Mouse (Mus musculus): Measurements from ENCODE around the gene Mr1. TPM values are rescaled to one million over a fixed set of nuclear protein-coding genes. Genes with fewer than 3 reads are reported as not detected.

The Mr1 gene
- polyA plus RNA-seq, 1 experiment from 2014 or later = 0.71 TPM

GRCm38 (mm10) chr1:155099280-155099848, 47.2 kb downstream of the Mr1 start, which contains the start of gene Ier5:
Ier5 (minus strand) TSS chr1:155099636.
- Histone ChIP-seq H3K4me1 (peaks cover 29% of the 10 kb centered on the region), H3K4me3 (peak within 1 kb of the TSS; percentile 95), H3K4me2 (peak within 1 kb of the TSS; percentile 91), H3K27ac (peak within 1 kb of the TSS; percentile 90), H3K36me3 (replicated peaks) (no peaks in the 10 kb centered on the region), H3K9ac (peak within 1 kb of the TSS; percentile 99), H3K9me3 (no peaks in the 10 kb centered on the region), H3K27me3 (replicated peaks) (no peaks in the 10 kb centered on the region)
- peak; percentile 98 for ATAC-seq (replicated peaks)
- WGBS = under 1% methylated on average over 40 of the region's 40 CpGs

GRCm38 (mm10) chr1:155098486-155099279, 47.9 kb downstream of the Mr1 start:
- peak overlapping the region; percentile 91 for H3K4me2 ChIP-seq
- under 1% methylated on average over 90 of the region's 93 CpGs for WGBS
- no peaks in the 10 kb centered on the region for H3K9me3 ChIP-seq
- H3K9ac ChIP-seq = peak overlapping the region; percentile 99
- peaks cover 33% of the 10 kb centered on the region for H3K4me1 ChIP-seq
- peak; percentile 75 for ATAC-seq (replicated peaks)
- H3K27ac ChIP-seq = peak overlapping the region; percentile 90
- no peaks in the 10 kb centered on the region for H3K27me3 ChIP-seq (replicated peaks)
- no peaks in the 10 kb centered on the region for H3K36me3 ChIP-seq (replicated peaks)
- H3K4me3 ChIP-seq = peak overlapping the region; percentile 95

GRCm38 (mm10) chr1:155097931-155098485, 48.6 kb downstream of the Mr1 start:
- Histone ChIP-seq H3K4me3 (peak overlapping the region; percentile 95), H3K4me1 (peaks cover 40% of the 10 kb centered on the region), H3K9me3 (no peaks in the 10 kb centered on the region), H3K27ac (peak overlapping the region; percentile 90), H3K4me2 (peak overlapping the region; percentile 91), H3K36me3 (replicated peaks) (no peaks in the 10 kb centered on the region), H3K9ac (peak overlapping the region; percentile 99), H3K27me3 (replicated peaks) (no peaks in the 10 kb centered on the region)
- under 1% methylated on average over 33 of the region's 33 CpGs for WGBS
- ATAC-seq (replicated peaks) = no peak

- no peak for ATAC-seq (replicated peaks)
- H3K9me3 ChIP-seq = no peaks in the 10 kb centered on the region
Observed at GRCm38 (mm10) chr1:155097354-155097753, 49.3 kb downstream of the Mr1 start.

GRCm38 (mm10) chr1:155096620-155097261, 49.9 kb downstream of the Mr1 start:
- Histone ChIP-seq H3K4me2 (peak overlapping the region; percentile 91), H3K9ac (no peak overlapping the region), H3K27ac (no peak overlapping the region), H3K27me3 (replicated peaks) (no peaks in the 10 kb centered on the region), H3K36me3 (replicated peaks) (no peaks in the 10 kb centered on the region), H3K9me3 (no peaks in the 10 kb centered on the region), H3K4me1 (peaks cover 52% of the 10 kb centered on the region), H3K4me3 (peak overlapping the region; percentile 95)
- 84% methylated on average over 4 of the region's 4 CpGs for WGBS
- no peak for ATAC-seq (replicated peaks)

More at GRCm38 (mm10) chr1:155097354-155097753, 49.3 kb downstream of the Mr1 start:
- peak overlapping the region; percentile 99 for H3K9ac ChIP-seq
- WGBS = 29% methylated on average over 6 of the region's 6 CpGs
- H3K4me2 ChIP-seq = peak overlapping the region; percentile 91
- no peaks in the 10 kb centered on the region for H3K27me3 ChIP-seq (replicated peaks)
- peak overlapping the region; percentile 95 for H3K4me3 ChIP-seq
- peak overlapping the region; percentile 90 for H3K27ac ChIP-seq
- peaks cover 46% of the 10 kb centered on the region for H3K4me1 ChIP-seq
- H3K36me3 ChIP-seq (replicated peaks) = no peaks in the 10 kb centered on the region

GRCm38 (mm10) chr1:155093971-155094707, 52.5 kb downstream of the Mr1 start:
- Histone ChIP-seq H3K4me2 (no peak overlapping the region), H3K27ac (no peak overlapping the region), H3K36me3 (replicated peaks) (no peaks in the 10 kb centered on the region), H3K4me1 (peaks cover 53% of the 10 kb centered on the region), H3K4me3 (no peak overlapping the region), H3K9ac (no peak overlapping the region), H3K27me3 (replicated peaks) (no peaks in the 10 kb centered on the region), H3K9me3 (no peaks in the 10 kb centered on the region)
- 44% methylated on average over 9 of the region's 9 CpGs for whole genome bisulfite sequencing
- ATAC-seq (replicated peaks) = no peak

- no peak for ATAC-seq (replicated peaks)
Observed at GRCm38 (mm10) chr1:155093145-155093791, 53.3 kb downstream of the Mr1 start.

GRCm38 (mm10) chr1:155091842-155092800, 54.5 kb downstream of the Mr1 start:
- peaks cover 44% of the 10 kb centered on the region for H3K4me1 ChIP-seq
- 23% methylated on average over 14 of the region's 14 CpGs for WGBS

More at GRCm38 (mm10) chr1:155093145-155093791, 53.3 kb downstream of the Mr1 start:
- Histone ChIP-seq H3K27me3 (replicated peaks) (no peaks in the 10 kb centered on the region), H3K4me3 (no peak overlapping the region), H3K9ac (no peak overlapping the region), H3K36me3 (replicated peaks) (no peaks in the 10 kb centered on the region), H3K4me2 (no peak overlapping the region), H3K4me1 (peaks cover 53% of the 10 kb centered on the region), H3K9me3 (no peaks in the 10 kb centered on the region), H3K27ac (peak overlapping the region; percentile 27)
- 30% methylated on average over 4 of the region's 4 CpGs for WGBS

GRCm38 (mm10) chr1:155091374-155091841, 55.2 kb downstream of the Mr1 start:
- no peak for ATAC-seq (replicated peaks)
- Histone ChIP-seq H3K27me3 (replicated peaks) (no peaks in the 10 kb centered on the region), H3K9me3 (no peaks in the 10 kb centered on the region), H3K4me2 (no peak overlapping the region), H3K9ac (no peak overlapping the region), H3K36me3 (replicated peaks) (no peaks in the 10 kb centered on the region), H3K4me3 (no peak overlapping the region), H3K4me1 (peaks cover 44% of the 10 kb centered on the region), H3K27ac (no peak overlapping the region)
- WGBS = 82% methylated on average over 7 of the region's 7 CpGs

More at GRCm38 (mm10) chr1:155091842-155092800, 54.5 kb downstream of the Mr1 start:
- Histone ChIP-seq H3K27me3 (replicated peaks) (no peaks in the 10 kb centered on the region), H3K4me2 (no peak overlapping the region), H3K9ac (no peak overlapping the region), H3K36me3 (replicated peaks) (no peaks in the 10 kb centered on the region), H3K4me3 (no peak overlapping the region), H3K9me3 (no peaks in the 10 kb centered on the region), H3K27ac (peak overlapping the region; percentile 27)
- ATAC-seq (replicated peaks) = peak; percentile 69

- 88% methylated on average over 1 of the region's 1 CpGs for WGBS
- no peak overlapping the region for H3K4me2 ChIP-seq
- no peak overlapping the region for H3K4me3 ChIP-seq
- no peak overlapping the region for H3K9ac ChIP-seq
- ATAC-seq (replicated peaks) = no peak
- H3K9me3 ChIP-seq = no peaks in the 10 kb centered on the region
- H3K27ac ChIP-seq = no peak overlapping the region
- H3K36me3 ChIP-seq (replicated peaks) = no peaks in the 10 kb centered on the region
- peaks cover 45% of the 10 kb centered on the region for H3K4me1 ChIP-seq
- H3K27me3 ChIP-seq (replicated peaks) = no peaks in the 10 kb centered on the region
Observed at GRCm38 (mm10) chr1:155090736-155091135, 55.9 kb downstream of the Mr1 start.

All from midbrain, embryonic 15.5 days (tissue).